Mouse (Mus musculus) C2C12 (cell line): Measurements from ENCODE around the gene Cngb1.
A peak's percentile ranks its signal among the peaks of the same experiment; 100 is the strongest.

Experiments used
- CEBPB ChIP-seq: IDR thresholded peaks from one replicate; pipeline ENCODE4 v1.6.1; 2011; ENCODE audit warnings: low read depth, mild to moderate bottlenecking, control low read depth, moderate library complexity
- CTCF ChIP-seq: IDR thresholded peaks from one replicate; pipeline ENCODE4 v1.5.1; 2011; ENCODE audit not compliant: control insufficient read depth, insufficient read depth, insufficient read length
- FOSL1 ChIP-seq: IDR thresholded peaks from one replicate; pipeline ENCODE4 v1.8.0; 2011; ENCODE audit warnings: mild to moderate bottlenecking, low read length; ENCODE audit not compliant: poor library complexity, insufficient read depth, severe bottlenecking
- MAX ChIP-seq: IDR thresholded peaks from one replicate; pipeline ENCODE4 v1.6.1; 2011; ENCODE audit warnings: mild to moderate bottlenecking, control low read depth
- MYOD1 ChIP-seq: IDR thresholded peaks from one replicate; pipeline ENCODE4 v1.6.1; 2011; ENCODE audit warnings: low read depth; ENCODE audit not compliant: control insufficient read depth, insufficient read length
- MYOG ChIP-seq: IDR thresholded peaks from one replicate; pipeline ENCODE4 v1.6.1; 2011; ENCODE audit not compliant: control insufficient read depth, insufficient read length; ENCODE audit errors: extremely low read depth
- USF1 ChIP-seq: IDR thresholded peaks from one replicate; pipeline ENCODE4 v1.6.1; 2011; ENCODE audit warnings: low read depth, mild to moderate bottlenecking, control low read depth, moderate library complexity

DNA sequence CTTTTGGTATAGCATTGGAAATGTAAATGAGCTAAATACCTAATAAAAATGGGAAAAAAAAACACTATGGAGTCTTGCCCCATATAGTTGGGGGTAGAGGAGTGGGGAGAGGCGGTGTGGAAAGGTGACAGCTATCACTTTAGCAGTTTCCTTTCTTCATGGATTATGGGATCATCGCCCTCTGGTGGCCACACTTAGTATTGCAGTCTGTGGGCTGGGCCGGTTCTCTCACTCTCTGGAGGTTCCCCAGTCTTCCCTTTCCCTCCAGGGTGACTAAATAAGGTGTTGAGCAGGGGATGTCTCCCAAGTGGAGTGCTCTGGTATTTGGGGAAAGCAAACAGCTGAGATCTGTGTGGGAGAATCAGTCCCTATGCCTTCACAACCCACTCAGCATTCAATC is 70.7 kb downstream of the Cngb1 start:
- peak; percentile 72 for TF ChIP-seq CTCF
- no peak for TF ChIP-seq USF1
- no peak for TF ChIP-seq MYOG
- TF ChIP-seq CEBPB = no peak
- TF ChIP-seq MYOD1 = no peak
- no peak for TF ChIP-seq MAX
- TF ChIP-seq FOSL1 = no peak
